Mouse (Mus musculus): ENCODE data around the gene Zc3h12a. TPM values are rescaled to one million over a fixed set of nuclear protein-coding genes. Genes with fewer than 3 reads are reported as not detected.

Zc3h12a gene
- polyA plus RNA-seq, 1 experiment from 2014 or later: 1.1 TPM

- WGBS (ENCODE audit: insufficient replicate concordance): 80% methylated on average over 7 of the region's 7 CpGs
- Histone ChIP-seq H3K4me3 (ENCODE audit: low read depth, low read length) (no peak overlapping the region), H3K4me2 (no peak overlapping the region), H3K9ac (ENCODE audit: low read depth, low read length) (no peak overlapping the region), H3K4me1 (ENCODE audit: control insufficient read depth, insufficient read depth, low read length) (peaks cover 40% of the 10 kb centered on the region), H3K9me3 (replicated peaks; ENCODE audit: control insufficient read depth, low read length) (no peaks in the 10 kb centered on the region), H3K27me3 (ENCODE audit: control insufficient read depth, insufficient read depth, low read length) (no peaks in the 10 kb centered on the region), H3K36me3 (ENCODE audit: control insufficient read depth, insufficient read depth, low read length) (no peaks in the 10 kb centered on the region), H3K27ac (ENCODE audit: low read depth, low read length) (peak overlapping the region; percentile 22; the same call in 1 of the 2 replicates)
- no peak for ATAC-seq (replicated peaks; ENCODE audit: insufficient number of reproducible peaks, low FRiP score, low TSS enrichment)
These were observed 2.2 kb downstream of the Zc3h12a start for GRCm38 (mm10) chr4:125125361-125125921.

- Histone ChIP-seq H3K4me2 (0 out of 2 replicates have a peak overlapping the region, but pooled peaks have one; percentile 11), H3K4me3 (ENCODE audit: low read depth, low read length) (no peak overlapping the region), H3K9me3 (replicated peaks; ENCODE audit: control insufficient read depth, low read length) (no peaks in the 10 kb centered on the region), H3K4me1 (ENCODE audit: control insufficient read depth, insufficient read depth, low read length) (peaks cover 40% of the 10 kb centered on the region), H3K27me3 (ENCODE audit: control insufficient read depth, insufficient read depth, low read length) (no peaks in the 10 kb centered on the region), H3K27ac (ENCODE audit: low read depth, low read length) (peak overlapping the region; percentile 35), H3K9ac (ENCODE audit: low read depth, low read length) (peak overlapping the region; percentile 39), H3K36me3 (ENCODE audit: control insufficient read depth, insufficient read depth, low read length) (no peaks in the 10 kb centered on the region)
- no peak for ATAC-seq (replicated peaks; ENCODE audit: insufficient number of reproducible peaks, low FRiP score, low TSS enrichment)
- 38% methylated on average over 7 of the region's 7 CpGs for WGBS (ENCODE audit: insufficient replicate concordance)
These were observed 3.0 kb downstream of the Zc3h12a start for GRCm38 (mm10) chr4:125124424-125125209.

DNA sequence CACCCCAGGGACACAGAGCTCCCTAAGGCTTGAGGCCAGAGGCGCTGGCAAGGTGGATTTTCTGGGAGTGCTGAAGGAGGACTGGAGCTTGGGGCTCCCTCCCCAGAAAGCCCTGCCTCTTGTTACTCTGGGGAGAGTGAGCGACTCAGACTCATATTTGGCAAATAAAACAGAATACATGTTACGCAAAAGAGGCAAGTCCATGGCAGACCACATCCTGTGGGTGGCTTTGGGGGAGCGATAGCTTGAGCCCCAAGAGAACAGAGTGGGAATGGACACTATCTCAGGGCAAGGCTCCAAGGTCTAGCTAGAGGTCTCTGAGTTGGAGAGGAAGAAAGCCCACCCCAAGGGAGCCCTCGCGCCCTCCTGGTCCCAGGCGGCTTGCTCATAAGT is 4.4 kb downstream of the Zc3h12a start:
- Histone ChIP-seq H3K4me1 (ENCODE audit: control insufficient read depth, insufficient read depth, low read length) (peaks cover 39% of the 10 kb centered on the region), H3K27me3 (ENCODE audit: control insufficient read depth, insufficient read depth, low read length) (no peaks in the 10 kb centered on the region), H3K4me3 (ENCODE audit: low read depth, low read length) (no peak overlapping the region), H3K27ac (ENCODE audit: low read depth, low read length) (no peak overlapping the region), H3K4me2 (peak overlapping the region; percentile 29), H3K9ac (ENCODE audit: low read depth, low read length) (0 out of 2 replicates have a peak overlapping the region, but pooled peaks have one; percentile 30), H3K36me3 (ENCODE audit: control insufficient read depth, insufficient read depth, low read length) (no peaks in the 10 kb centered on the region), H3K9me3 (replicated peaks; ENCODE audit: control insufficient read depth, low read length) (no peaks in the 10 kb centered on the region)
- 78% methylated on average over 7 of the region's 7 CpGs for WGBS (ENCODE audit: insufficient replicate concordance)
- no peak for ATAC-seq (replicated peaks; ENCODE audit: insufficient number of reproducible peaks, low FRiP score, low TSS enrichment)

DNA sequence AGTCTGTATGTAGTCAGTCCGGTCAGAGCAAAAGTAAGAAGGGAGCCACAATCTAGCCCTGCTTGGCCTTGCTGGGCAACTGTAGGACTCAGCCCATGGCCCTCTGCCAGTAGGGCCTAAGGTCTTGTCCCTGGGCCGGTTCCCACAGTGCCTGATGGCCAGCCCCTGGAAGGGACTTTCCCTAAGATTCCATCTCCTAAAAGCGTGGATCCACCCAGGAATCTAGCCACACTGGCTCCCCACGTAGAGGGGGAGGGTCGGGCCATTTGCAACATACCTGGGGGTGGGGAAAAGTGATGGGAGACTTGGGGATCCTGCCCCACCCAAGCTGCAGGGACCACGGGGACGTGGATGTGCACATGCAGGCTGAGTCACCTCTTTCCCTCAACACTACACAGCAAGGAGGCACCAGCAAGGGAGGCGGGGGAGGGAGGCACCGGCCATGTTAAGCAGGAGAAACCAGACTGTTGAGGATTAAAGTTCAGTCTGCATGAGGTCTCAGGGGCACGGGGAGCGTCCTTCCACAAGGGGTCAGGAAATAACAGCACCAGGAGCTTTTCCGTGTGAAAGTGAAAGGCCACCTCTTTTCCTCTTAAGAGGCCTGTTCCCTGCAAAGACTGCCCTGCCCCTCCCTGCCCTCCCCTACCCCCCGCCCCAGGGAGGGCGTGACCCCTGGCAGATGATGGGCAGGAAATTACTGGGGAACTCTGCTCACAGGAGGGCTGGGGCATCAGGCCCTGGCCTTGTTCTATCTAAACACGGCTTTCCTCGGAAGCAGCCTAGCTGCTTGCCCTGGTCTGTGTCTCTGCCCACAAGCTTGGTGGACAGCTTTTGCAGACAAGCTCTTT is 5.0 kb downstream of the Zc3h12a start:
- no peak overlapping the region for H3K4me3 ChIP-seq (ENCODE audit: low read depth, low read length)
- H3K27ac ChIP-seq (ENCODE audit: low read depth, low read length): no peak overlapping the region
- no peaks in the 10 kb centered on the region for H3K9me3 ChIP-seq (replicated peaks; ENCODE audit: control insufficient read depth, low read length)
- H3K36me3 ChIP-seq (ENCODE audit: control insufficient read depth, insufficient read depth, low read length): no peaks in the 10 kb centered on the region
- H3K27me3 ChIP-seq (ENCODE audit: control insufficient read depth, insufficient read depth, low read length): no peaks in the 10 kb centered on the region
- peaks cover 37% of the 10 kb centered on the region for H3K4me1 ChIP-seq (ENCODE audit: control insufficient read depth, insufficient read depth, low read length)
- 19% methylated on average over 16 of the region's 16 CpGs for WGBS (ENCODE audit: insufficient replicate concordance)
- peak overlapping the region; percentile 30; the same call in 1 of the 2 replicates for H3K9ac ChIP-seq (ENCODE audit: low read depth, low read length)
- H3K4me2 ChIP-seq: peak overlapping the region; percentile 29
- no peak for ATAC-seq (replicated peaks; ENCODE audit: insufficient number of reproducible peaks, low FRiP score, low TSS enrichment)

DNA sequence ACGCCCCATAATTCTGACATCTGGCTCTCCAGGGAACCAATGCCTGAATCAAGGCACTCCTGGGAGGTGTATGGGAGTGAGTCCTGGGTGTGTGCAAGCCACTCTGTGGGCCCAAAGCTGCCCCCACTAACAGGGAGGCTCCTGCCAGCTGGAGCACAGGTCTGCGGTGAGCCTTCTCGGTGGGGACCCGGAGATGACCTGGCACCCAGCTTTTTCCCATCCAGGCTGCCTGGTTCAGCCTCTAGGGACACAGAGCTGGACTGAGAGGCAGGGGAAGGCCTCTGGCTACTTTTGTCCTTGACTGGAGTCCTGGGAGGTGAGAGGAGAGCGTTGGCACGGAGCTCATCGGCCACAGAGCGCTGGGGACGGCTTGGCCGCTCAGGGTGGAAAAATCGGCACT is 7.9 kb downstream of the Zc3h12a start:
- H3K4me3 ChIP-seq (ENCODE audit: low read depth, low read length): no peak overlapping the region
- no peak overlapping the region for H3K4me2 ChIP-seq
- no peak for ATAC-seq (replicated peaks; ENCODE audit: insufficient number of reproducible peaks, low FRiP score, low TSS enrichment)
- no peak overlapping the region for H3K27ac ChIP-seq (ENCODE audit: low read depth, low read length)
- H3K27me3 ChIP-seq (ENCODE audit: control insufficient read depth, insufficient read depth, low read length): no peaks in the 10 kb centered on the region
- peaks cover 32% of the 10 kb centered on the region for H3K4me1 ChIP-seq (ENCODE audit: control insufficient read depth, insufficient read depth, low read length)
- H3K36me3 ChIP-seq (ENCODE audit: control insufficient read depth, insufficient read depth, low read length): no peaks in the 10 kb centered on the region
- H3K9me3 ChIP-seq (replicated peaks; ENCODE audit: control insufficient read depth, low read length): no peaks in the 10 kb centered on the region
- no peak overlapping the region for H3K9ac ChIP-seq (ENCODE audit: low read depth, low read length)
- 91% methylated on average over 11 of the region's 11 CpGs for WGBS (ENCODE audit: insufficient replicate concordance)

DNA sequence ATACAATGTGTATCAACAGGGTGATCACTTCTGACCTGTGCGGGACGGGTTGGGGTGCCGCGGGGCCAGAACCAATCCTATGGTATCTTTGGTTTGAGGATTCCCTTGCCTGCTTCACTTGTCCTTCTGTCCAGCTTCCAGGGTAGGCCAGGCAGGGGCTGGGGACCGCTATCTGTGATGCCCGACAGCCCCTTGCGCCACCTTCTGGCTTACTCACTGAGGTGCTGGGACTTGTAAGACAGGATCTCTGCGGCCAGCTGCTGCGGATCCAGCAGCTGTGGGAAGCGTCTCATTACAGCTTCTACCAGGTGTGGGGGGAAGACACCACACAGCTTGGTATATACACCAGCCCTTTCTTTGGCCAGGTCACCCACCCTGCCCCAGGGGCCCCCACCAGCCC is 8.6 kb downstream of the Zc3h12a start:
- Histone ChIP-seq H3K4me3 (ENCODE audit: low read depth, low read length) (no peak overlapping the region), H3K27ac (ENCODE audit: low read depth, low read length) (no peak overlapping the region), H3K4me2 (no peak overlapping the region), H3K9me3 (replicated peaks; ENCODE audit: control insufficient read depth, low read length) (no peaks in the 10 kb centered on the region), H3K9ac (ENCODE audit: low read depth, low read length) (no peak overlapping the region), H3K4me1 (ENCODE audit: control insufficient read depth, insufficient read depth, low read length) (peaks cover 26% of the 10 kb centered on the region), H3K36me3 (ENCODE audit: control insufficient read depth, insufficient read depth, low read length) (no peaks in the 10 kb centered on the region), H3K27me3 (ENCODE audit: control insufficient read depth, insufficient read depth, low read length) (no peaks in the 10 kb centered on the region)
- no peak for ATAC-seq (replicated peaks; ENCODE audit: insufficient number of reproducible peaks, low FRiP score, low TSS enrichment)
- WGBS (ENCODE audit: insufficient replicate concordance): 27% methylated on average over 10 of the region's 10 CpGs

GRCm38 (mm10) chr4:125117902-125118320 is 9.7 kb downstream of the Zc3h12a start:
- Histone ChIP-seq H3K27me3 (ENCODE audit: control insufficient read depth, insufficient read depth, low read length) (no peaks in the 10 kb centered on the region), H3K36me3 (ENCODE audit: control insufficient read depth, insufficient read depth, low read length) (no peaks in the 10 kb centered on the region), H3K4me2 (no peak overlapping the region), H3K4me1 (ENCODE audit: control insufficient read depth, insufficient read depth, low read length) (peaks cover 17% of the 10 kb centered on the region), H3K4me3 (ENCODE audit: low read depth, low read length) (no peak overlapping the region), H3K9me3 (replicated peaks; ENCODE audit: control insufficient read depth, low read length) (no peaks in the 10 kb centered on the region), H3K9ac (ENCODE audit: low read depth, low read length) (no peak overlapping the region), H3K27ac (ENCODE audit: low read depth, low read length) (no peak overlapping the region)
- ATAC-seq (replicated peaks; ENCODE audit: insufficient number of reproducible peaks, low FRiP score, low TSS enrichment): no peak
- WGBS (ENCODE audit: insufficient replicate concordance): 78% methylated on average over 7 of the region's 7 CpGs

GRCm38 (mm10) chr4:125116929-125117328 is 10.7 kb downstream of the Zc3h12a start:
- Histone ChIP-seq H3K9me3 (replicated peaks; ENCODE audit: control insufficient read depth, low read length) (no peaks in the 10 kb centered on the region), H3K27me3 (ENCODE audit: control insufficient read depth, insufficient read depth, low read length) (no peaks in the 10 kb centered on the region), H3K4me3 (ENCODE audit: low read depth, low read length) (no peak overlapping the region), H3K9ac (ENCODE audit: low read depth, low read length) (no peak overlapping the region), H3K4me1 (ENCODE audit: control insufficient read depth, insufficient read depth, low read length) (peaks cover 9% of the 10 kb centered on the region; the same call in 1 of the 2 replicates), H3K36me3 (ENCODE audit: control insufficient read depth, insufficient read depth, low read length) (no peaks in the 10 kb centered on the region), H3K4me2 (no peak overlapping the region), H3K27ac (ENCODE audit: low read depth, low read length) (no peak overlapping the region)
- 84% methylated on average over 13 of the region's 13 CpGs for WGBS (ENCODE audit: insufficient replicate concordance)
- no peak for ATAC-seq (replicated peaks; ENCODE audit: insufficient number of reproducible peaks, low FRiP score, low TSS enrichment)

Measured in heart, embryonic 11.5 days (tissue).